10 mouse cellular contexts compared by ENCODE assay signal in genomic region chr9:42217685-42218084, GRCm38 (mm10). TPM values are rescaled to one million over a fixed set of nuclear protein-coding genes. Genes with fewer than 3 reads are reported as not detected.
DNase-seq lines count a peak whose midpoint lies in the region; ATAC-seq lines count a peak whose summit lies in the region.
"Had no signal": no experiment of that assay in that cellular context is flagged by ENCODE, and none has a peak within 500 bp of the region (broad histone marks: within the 10 kb centered on the region; RNA-seq: fewer than 3 reads in every experiment).

No protein-coding gene starts in this region.

- no peak for ATAC-seq in forebrain, embryonic 11.5 days (replicated peaks; ENCODE audit: low FRiP score)
- no peak for ATAC-seq in forebrain, embryonic 12.5 days (ENCODE audit: low FRiP score)

- H3K9ac ChIP-seq in forebrain, embryonic 11.5 days (ENCODE audit: low read length) = no peak overlapping the region
- no peak overlapping the region for H3K9ac ChIP-seq in forebrain, embryonic 12.5 days
- H3K9ac ChIP-seq: neural tube, embryonic 13.5 days had no signal

- H3K36me3 ChIP-seq in forebrain, embryonic 11.5 days (ENCODE audit: control insufficient read depth, insufficient read depth, low read length) = no peaks in the 10 kb centered on the region
- no peaks in the 10 kb centered on the region for H3K36me3 ChIP-seq in forebrain, embryonic 12.5 days (replicated peaks)
- H3K36me3 ChIP-seq: neural tube, embryonic 13.5 days had no signal

- no peaks in the 10 kb centered on the region for H3K4me1 ChIP-seq in forebrain, embryonic 11.5 days (replicated peaks; ENCODE audit: control insufficient read depth, insufficient read depth, low read length)
- peaks cover 3% of the 10 kb centered on the region; the same call in 1 of the 2 replicates for H3K4me1 ChIP-seq in forebrain, embryonic 12.5 days

- no peaks in the 10 kb centered on the region for H3K9me3 ChIP-seq in forebrain, embryonic 11.5 days (ENCODE audit: control insufficient read depth, low read length)
- no peaks in the 10 kb centered on the region for H3K9me3 ChIP-seq in forebrain, embryonic 12.5 days

- H3K4me2 ChIP-seq in forebrain, embryonic 11.5 days (ENCODE audit: low read depth, low read length, severe bottlenecking) = no peak overlapping the region
- no peak overlapping the region for H3K4me2 ChIP-seq in forebrain, embryonic 12.5 days
- H3K4me2 ChIP-seq: neural tube, embryonic 13.5 days had no signal

- no peaks in the 10 kb centered on the region for H3K27me3 ChIP-seq in forebrain, embryonic 11.5 days (ENCODE audit: control insufficient read depth, insufficient read depth, low read length)
- H3K27me3 ChIP-seq in forebrain, embryonic 12.5 days = no peaks in the 10 kb centered on the region
- H3K27me3 ChIP-seq: neural tube, embryonic 13.5 days had no signal

- DNase-seq in forebrain, embryonic 11.5 days (ENCODE audit: low spot score) = peak; percentile 34
- DNase-seq in adrenal gland, postnatal 36 days = peak; percentile 70 to 74
- peak; percentile 84 for DNase-seq in heart, adult 8-10 months (ENCODE audit: low spot score)
- peak; percentile 78 to 95 for DNase-seq in lung, postnatal 4 days
- DNase-seq in thymus, postnatal 36 days = no peak
- DNase-seq in right cerebral cortex, postnatal 14 days = no peak
- DNase-seq in thymus, postnatal 14 days = no peak

- no peak overlapping the region for H3K27ac ChIP-seq in forebrain, embryonic 11.5 days (ENCODE audit: low read depth, low read length)
- H3K27ac ChIP-seq in forebrain, embryonic 12.5 days = no peak overlapping the region
- H3K27ac ChIP-seq: kidney, postnatal 0 days; neural tube, embryonic 13.5 days had no signal

- no peak overlapping the region for H3K4me3 ChIP-seq in forebrain, embryonic 11.5 days (ENCODE audit: low read depth, low read length)
- no peak overlapping the region for H3K4me3 ChIP-seq in forebrain, embryonic 12.5 days (replicated peaks)
- H3K4me3 ChIP-seq: neural tube, embryonic 13.5 days had no signal

- 82% methylated on average over 10 of the region's 10 CpGs for WGBS in forebrain, embryonic 11.5 days
- 84% methylated on average over 10 of the region's 10 CpGs for WGBS in forebrain, embryonic 12.5 days

RNA-seq across cellular contexts. Expression of gene Sc5d, which starts 46.4 kb away (rescaled TPM):
- polyA plus RNA-seq in forebrain, embryonic 11.5 days (2014; fragmentation: Nextera tagmentation; extraction: Ambion mirVana) = 74.4 and 80.7 TPM in 2 replicates
- polyA plus RNA-seq in forebrain, embryonic 12.5 days (2016; fragmentation: Nextera tagmentation; extraction: Ambion mirVana) = 64.8 and 65.9 TPM in 2 replicates
- total RNA-seq in adrenal gland, postnatal 36 days (2021) = 10 to 100 TPM; 87.7 to 94.2 TPM
- total RNA-seq in heart, adult 8-10 months (2022) = 10 to 100 TPM; 16.9 to 20.1 (median 19.2) TPM

Comparison
In these comparisons a context has a peak if more than half of its experiments do, and no peak if none do; other contexts are left out.
1. DNase-seq: peak in forebrain, embryonic 11.5 days (single experiment), adrenal gland, postnatal 36 days (2 of 2), heart, adult 8-10 months (single experiment) and lung, postnatal 4 days (2 of 2); none in thymus, postnatal 36 days (0 of 2), right cerebral cortex, postnatal 14 days (single experiment) and thymus, postnatal 14 days (single experiment).
2. RNA of gene Sc5d, which starts 46.4 kb away (total RNA-seq): 87.7 to 94.2 TPM in adrenal gland, postnatal 36 days; 16.9 to 20.1 TPM in heart, adult 8-10 months; every median in the first group is over 4 times any median in the second.